Mouse (Mus musculus) stomach, postnatal 0 days (tissue): Measurements from ENCODE around the gene Lrrc71. TPM values are rescaled to one million over a fixed set of nuclear protein-coding genes. Genes with fewer than 3 reads are reported as not detected.

Experiments used
- ATAC-seq: fragments of 200-750 bp; cut with Nextera tagmentation; 2 replicates; pipeline ENCODE4 v1.8.0; 2017; ENCODE audit not compliant: low FRiP score, low TSS enrichment
- DNase-seq: peaks from one replicate; pipeline ENCODE4 v3.0.0-alpha.2; 2016; ENCODE audit warnings: low spot score
- H3K27ac ChIP-seq: fragments of 300-500 bp; sonication (generic); replicated peaks from 2 replicates; pipeline ENCODE4 v1.5.1; 2014; ENCODE audit warnings: mild to moderate bottlenecking, control low read depth
- H3K27me3 ChIP-seq: fragments of 300-500 bp; sonication (generic); 2 replicates; pipeline ENCODE4 v1.6.1; 2014; ENCODE audit warnings: low read length; ENCODE audit not compliant: control insufficient read depth, insufficient read depth
- H3K36me3 ChIP-seq: fragments of 300-500 bp; sonication (generic); 2 replicates; pipeline ENCODE4 v1.6.1; 2014; ENCODE audit warnings: low read length, mixed read lengths; ENCODE audit not compliant: control insufficient read depth, insufficient read depth
- H3K4me1 ChIP-seq: fragments of 300-500 bp; sonication (generic); replicated peaks from 2 replicates; pipeline ENCODE4 v1.6.1; 2014; ENCODE audit warnings: antibody characterized with exemption; ENCODE audit not compliant: control insufficient read depth, insufficient read depth
- H3K4me2 ChIP-seq: fragments of 300-500 bp; sonication (generic); replicated peaks from 2 replicates; pipeline ENCODE4 v1.6.1; 2014; ENCODE audit warnings: low read depth, mild to moderate bottlenecking, control low read depth, moderate library complexity
- H3K4me3 ChIP-seq: fragments of 300-500 bp; sonication (generic); 2 replicates; pipeline ENCODE4 v1.5.1; 2014; ENCODE audit warnings: low read depth, low read length, control low read depth
- H3K9ac ChIP-seq: fragments of 300-500 bp; sonication (generic); 2 replicates; pipeline ENCODE4 v1.6.1; 2014; ENCODE audit warnings: mild to moderate bottlenecking, low read length, control low read depth, mixed read lengths
- H3K9me3 ChIP-seq: fragments of 300-500 bp; sonication (generic); 2 replicates; pipeline ENCODE4 v1.6.1; 2016; ENCODE audit warnings: low read length; ENCODE audit not compliant: control insufficient read depth
- CTCF ChIP-seq: IDR thresholded peaks from 2 replicates; pipeline ENCODE4 v1.5.1; 2016; ENCODE audit warnings: antibody characterized with exemption, low read depth, mild to moderate bottlenecking, moderate library complexity
- EP300 ChIP-seq: optimal IDR thresholded peaks from 2 replicates; pipeline ENCODE3; 2016; ENCODE audit warnings: antibody characterized with exemption
- WGBS: fragments of 180-500 bp; shearing (Covaris S2); extraction: QIAGEN DNeasy Blood & Tissue Kit; methylation state at CpG from one replicate; pipeline ENCODE4 v1.1.7; 2014; 5-methylcytosine and 5-hydroxymethylcytosine counted together
- polyA plus RNA-seq: library from polyadenylated mRNA; unstranded; fragments of >200 nt; fragmentation: Nextera tagmentation; extraction: Ambion mirVana; gene quantifications from 2 replicates; pipeline ENCODE4 v1.2.1, GENCODE M21; 2015

Gene Lrrc71
- polyA plus RNA-seq, 1 experiment from 2014 or later: 0.38 TPM

GRCm38 (mm10) chr3:87761408-87762375 is 13.3 kb upstream of the Lrrc71 start:
- 0 out of 2 replicates have a peak overlapping the region, but pooled peaks have one; percentile 24 for H3K27ac ChIP-seq
- TF ChIP-seq EP300: no peak
- no peak for TF ChIP-seq CTCF
- ATAC-seq (peak; percentile 36; the same call in 1 of the 2 replicates), DNase-seq (peak; percentile 66)
- H3K4me1 ChIP-seq: peaks cover 9% of the 10 kb centered on the region; the same call in 1 of the 2 replicates
- no peaks in the 10 kb centered on the region for H3K9me3 ChIP-seq
- no peaks in the 10 kb centered on the region for H3K27me3 ChIP-seq
- H3K9ac ChIP-seq: no peak overlapping the region
- H3K4me3 ChIP-seq: no peak overlapping the region
- no peaks in the 10 kb centered on the region; the same call in 1 of the 2 replicates for H3K36me3 ChIP-seq
- 65% methylated on average over 20 of the region's 20 CpGs for WGBS
- H3K4me2 ChIP-seq: no peak overlapping the region

GRCm38 (mm10) chr3:87758641-87759040 is 10.2 kb upstream of the Lrrc71 start:
- H3K27me3 ChIP-seq: no peaks in the 10 kb centered on the region
- TF ChIP-seq CTCF (no peak), EP300 (no peak)
- 42% methylated on average over 5 of the region's 5 CpGs for WGBS
- no peaks in the 10 kb centered on the region; the same call in 1 of the 2 replicates for H3K36me3 ChIP-seq
- no peak overlapping the region for H3K4me3 ChIP-seq
- no peak for DNase-seq
- H3K9ac ChIP-seq: no peak overlapping the region
- no peak overlapping the region for H3K4me2 ChIP-seq
- no peaks in the 10 kb centered on the region for H3K9me3 ChIP-seq
- no peak overlapping the region for H3K27ac ChIP-seq
- peaks cover 4% of the 10 kb centered on the region; the same call in 1 of the 2 replicates for H3K4me1 ChIP-seq
- ATAC-seq: no peak

GRCm38 (mm10) chr3:87756488-87756887 is 8.1 kb upstream of the Lrrc71 start:
- Histone ChIP-seq H3K27me3 (no peaks in the 10 kb centered on the region), H3K9me3 (no peaks in the 10 kb centered on the region), H3K27ac (no peak overlapping the region), H3K36me3 (no peaks in the 10 kb centered on the region; the same call in 1 of the 2 replicates), H3K4me2 (no peak overlapping the region; the same call in 1 of the 2 replicates), H3K9ac (no peak overlapping the region), H3K4me1 (no peaks in the 10 kb centered on the region), H3K4me3 (no peak overlapping the region; the same call in 1 of the 2 replicates)
- no peak for ATAC-seq
- WGBS: 54% methylated on average over 20 of the region's 20 CpGs
- no peak for TF ChIP-seq CTCF
- TF ChIP-seq EP300: no peak
- DNase-seq: no peak

- Histone ChIP-seq H3K4me2 (peak overlapping the region; percentile 23), H3K4me3 (no peak overlapping the region; the same call in 1 of the 2 replicates), H3K27ac (no peak overlapping the region), H3K27me3 (no peaks in the 10 kb centered on the region), H3K36me3 (no peaks in the 10 kb centered on the region; the same call in 1 of the 2 replicates), H3K9ac (no peak overlapping the region), H3K4me1 (no peaks in the 10 kb centered on the region), H3K9me3 (no peaks in the 10 kb centered on the region)
- 6% methylated on average over 24 of the region's 24 CpGs for WGBS
- TF ChIP-seq CTCF: peak; percentile 99
- TF ChIP-seq EP300: no peak
- ATAC-seq (peak; percentile 88), DNase-seq (peak; percentile 90)
Measured at GRCm38 (mm10) chr3:87755964-87756363, 7.5 kb upstream of the Lrrc71 start.

GRCm38 (mm10) chr3:87753829-87754228 is 5.4 kb upstream of the Lrrc71 start:
- no peak for TF ChIP-seq EP300
- no peak for TF ChIP-seq CTCF
- H3K9me3 ChIP-seq: no peaks in the 10 kb centered on the region
- no peak overlapping the region for H3K4me3 ChIP-seq
- H3K9ac ChIP-seq: no peak overlapping the region
- no peak for DNase-seq
- H3K4me1 ChIP-seq: no peaks in the 10 kb centered on the region
- ATAC-seq: no peak
- WGBS: 84% methylated on average over 13 of the region's 13 CpGs
- no peaks in the 10 kb centered on the region; the same call in 1 of the 2 replicates for H3K36me3 ChIP-seq
- no peaks in the 10 kb centered on the region for H3K27me3 ChIP-seq
- no peak overlapping the region for H3K4me2 ChIP-seq
- no peak overlapping the region for H3K27ac ChIP-seq
